Mouse (Mus musculus) bone marrow macrophage, adult 2 months (primary cell): ENCODE data around the gene Exoc6b. TPM values are rescaled to one million over a fixed set of nuclear protein-coding genes. Genes with fewer than 3 reads are reported as not detected.

Experiments used
- H3K27ac ChIP-seq: 2 replicates; pipeline ENCODE4 v1.5.1; 2012; ENCODE audit warnings: low read depth, low read length; ENCODE audit not compliant: insufficient read depth
- H3K4me1 ChIP-seq: 2 replicates; pipeline ENCODE4 v1.6.1; 2012; ENCODE audit warnings: low read length; ENCODE audit not compliant: control insufficient read depth, insufficient read depth
- H3K4me3 ChIP-seq: 2 replicates; pipeline ENCODE4 v1.5.1; 2012; ENCODE audit warnings: mild to moderate bottlenecking, low read length, moderate library complexity; ENCODE audit not compliant: insufficient read depth
- CTCF ChIP-seq: IDR thresholded peaks from 2 replicates; pipeline ENCODE4 v1.5.1; 2012; ENCODE audit warnings: low read depth, mild to moderate bottlenecking, low read length, moderate library complexity
- POLR2A ChIP-seq: IDR thresholded peaks from 2 replicates; pipeline ENCODE4 v1.6.1; 2012; ENCODE audit warnings: mild to moderate bottlenecking, low read depth, low read length, borderline replicate concordance
- polyA plus RNA-seq: library from polyadenylated mRNA; stranded (reverse); fragments of >200 nt; gene quantifications from 2 replicates; pipeline ENCODE4 v1.2.4, GENCODE M21; 2012; ENCODE audit not compliant: missing spikeins, insufficient read depth, insufficient read length

Exoc6b gene
- polyA plus RNA-seq, 1 experiment, result 18.8 TPM

- no peak for TF ChIP-seq POLR2A
- TF ChIP-seq CTCF, result no peak
- no peaks in the 10 kb centered on the region for H3K4me1 ChIP-seq
- H3K27ac ChIP-seq, result no peak overlapping the region
- H3K4me3 ChIP-seq, result no peak overlapping the region
Measured at GRCm38 (mm10) chr6:85010397-85010796, 58.9 kb downstream of the Exoc6b start.

- no peak overlapping the region for H3K27ac ChIP-seq
- H3K4me3 ChIP-seq, result no peak overlapping the region
- no peaks in the 10 kb centered on the region for H3K4me1 ChIP-seq
- TF ChIP-seq POLR2A (no peak), CTCF (no peak)
Measured at GRCm38 (mm10) chr6:84995418-84995817, 73.9 kb downstream of the Exoc6b start.

GRCm38 (mm10) chr6:84976563-84976971, 92.7 kb downstream of the Exoc6b start:
- H3K27ac ChIP-seq, result no peak overlapping the region
- no peak for TF ChIP-seq CTCF
- no peak for TF ChIP-seq POLR2A

GRCm38 (mm10) chr6:84968531-84968930, 100.8 kb downstream of the Exoc6b start:
- H3K27ac ChIP-seq, result no peak overlapping the region
- no peak for TF ChIP-seq POLR2A
- no peak for TF ChIP-seq CTCF
- peaks cover 5% of the 10 kb centered on the region for H3K4me1 ChIP-seq

More at GRCm38 (mm10) chr6:84976563-84976971, 92.7 kb downstream of the Exoc6b start:
- Histone ChIP-seq H3K4me1 (no peaks in the 10 kb centered on the region), H3K4me3 (no peak overlapping the region)

GRCm38 (mm10) chr6:84964729-84965415, 104.4 kb downstream of the Exoc6b start:
- H3K27ac ChIP-seq, result no peak overlapping the region
- TF ChIP-seq POLR2A (no peak), CTCF (no peak)

More at GRCm38 (mm10) chr6:84968531-84968930, 100.8 kb downstream of the Exoc6b start:
- no peak overlapping the region for H3K4me3 ChIP-seq

GRCm38 (mm10) chr6:84963044-84963443, 106.3 kb downstream of the Exoc6b start:
- Histone ChIP-seq H3K27ac (no peak overlapping the region), H3K4me1 (peaks cover 5% of the 10 kb centered on the region), H3K4me3 (no peak overlapping the region)
- TF ChIP-seq CTCF (no peak), POLR2A (no peak)

More at GRCm38 (mm10) chr6:84964729-84965415, 104.4 kb downstream of the Exoc6b start:
- Histone ChIP-seq H3K4me1 (peaks cover 5% of the 10 kb centered on the region), H3K4me3 (no peak overlapping the region)

GRCm38 (mm10) chr6:84961763-84962162, 107.5 kb downstream of the Exoc6b start:
- TF ChIP-seq CTCF, result no peak
- TF ChIP-seq POLR2A, result no peak
- peaks cover 5% of the 10 kb centered on the region for H3K4me1 ChIP-seq

GRCm38 (mm10) chr6:84959520-84959919, 109.8 kb downstream of the Exoc6b start:
- Histone ChIP-seq H3K4me1 (peaks cover 5% of the 10 kb centered on the region; the same call in 1 of the 2 replicates), H3K4me3 (no peak overlapping the region), H3K27ac (no peak overlapping the region)
- TF ChIP-seq POLR2A, result no peak

More at GRCm38 (mm10) chr6:84961763-84962162, 107.5 kb downstream of the Exoc6b start:
- Histone ChIP-seq H3K27ac (no peak overlapping the region), H3K4me3 (no peak overlapping the region)

GRCm38 (mm10) chr6:84951621-84952020, 117.7 kb downstream of the Exoc6b start:
- no peak for TF ChIP-seq POLR2A
- TF ChIP-seq CTCF, result no peak
- H3K27ac ChIP-seq, result no peak overlapping the region
- H3K4me1 ChIP-seq, result peaks cover 5% of the 10 kb centered on the region; the same call in 1 of the 2 replicates
- no peak overlapping the region for H3K4me3 ChIP-seq

- H3K27ac ChIP-seq, result no peak overlapping the region
- no peak overlapping the region for H3K4me3 ChIP-seq
- H3K4me1 ChIP-seq, result no peaks in the 10 kb centered on the region
- TF ChIP-seq CTCF (no peak), POLR2A (no peak)
Measured at GRCm38 (mm10) chr6:84946569-84946968, 122.7 kb downstream of the Exoc6b start.
